ENCODE assay signal across 9 mouse cellular contexts in the genomic region with DNA sequence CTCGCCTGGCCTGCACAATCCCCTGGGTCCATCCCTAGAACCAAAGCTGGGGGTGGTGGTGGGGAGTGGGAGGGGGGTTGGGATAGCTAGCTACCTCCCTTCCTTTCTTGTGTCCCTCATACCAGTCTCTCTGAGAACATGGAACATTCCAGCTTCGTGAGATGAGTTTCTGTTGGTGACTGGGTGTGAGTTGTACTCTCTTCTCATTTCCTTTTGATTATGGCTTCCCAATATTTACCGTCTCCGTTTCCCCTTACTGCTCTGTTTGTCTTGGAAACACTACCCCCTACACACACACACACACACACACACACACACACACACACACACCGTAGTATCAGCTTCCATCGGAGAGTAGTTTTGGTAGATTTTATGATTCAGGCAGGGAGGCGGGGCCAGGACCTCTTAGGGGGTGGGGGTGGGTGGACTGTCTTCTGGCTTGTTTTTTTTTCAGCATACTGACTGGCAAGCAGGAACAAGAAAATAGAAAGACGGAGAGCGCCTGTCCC.
DNase-seq lines count a peak whose midpoint lies in the region; ATAC-seq and TF ChIP-seq lines count a peak whose summit lies in the region.
"Had no signal": no experiment of that assay in that cellular context is flagged by ENCODE, and none has a peak within 500 bp of the region (broad histone marks: within the 10 kb centered on the region; RNA-seq: fewer than 3 reads in every experiment).

No protein-coding gene starts in this region.

- intact Hi-C loops in heart, postnatal 25 days (cut with DNase I) = no loop called here

- peaks cover 69% of the 10 kb centered on the region for H3K4me1 ChIP-seq in heart, embryonic 11.5 days (ENCODE audit: control insufficient read depth, insufficient read depth, low read length)
- H3K4me1 ChIP-seq in heart, embryonic 16.5 days (ENCODE audit: control insufficient read depth, insufficient read depth, low read length) = peaks cover 65% of the 10 kb centered on the region
- peaks cover 74% of the 10 kb centered on the region for H3K4me1 ChIP-seq in liver, embryonic 15.5 days (replicated peaks)
- H3K4me1 ChIP-seq in thymus, adult 2 months (replicated peaks; ENCODE audit: control insufficient read depth, insufficient read depth, low read length) = no peaks in the 10 kb centered on the region

- peak overlapping the region; percentile 94 for H3K27ac ChIP-seq in heart, embryonic 11.5 days (ENCODE audit: low read depth, low read length)
- peak overlapping the region; percentile 86 for H3K27ac ChIP-seq in heart, embryonic 16.5 days (ENCODE audit: low read length)
- peak overlapping the region; percentile 95 for H3K27ac ChIP-seq in liver, embryonic 15.5 days (replicated peaks)
- H3K27ac ChIP-seq in thymus, adult 2 months (ENCODE audit: control insufficient read depth, insufficient read depth, low read length) = no peak overlapping the region

- H3K9me3 ChIP-seq in heart, embryonic 11.5 days (replicated peaks; ENCODE audit: control insufficient read depth, low read length) = no peaks in the 10 kb centered on the region
- no peaks in the 10 kb centered on the region for H3K9me3 ChIP-seq in heart, embryonic 16.5 days (replicated peaks; ENCODE audit: control insufficient read depth, low read length)
- H3K9me3 ChIP-seq in liver, embryonic 15.5 days (replicated peaks) = no peaks in the 10 kb centered on the region

- H3K4me3 ChIP-seq in heart, embryonic 11.5 days (ENCODE audit: low read depth, low read length) = no peak overlapping the region
- no peak overlapping the region for H3K4me3 ChIP-seq in heart, embryonic 16.5 days (ENCODE audit: low read length)
- peak overlapping the region; percentile 36 for H3K4me3 ChIP-seq in liver, embryonic 15.5 days (replicated peaks)
- H3K4me3 ChIP-seq in thymus, adult 2 months (ENCODE audit: control insufficient read depth, insufficient read depth, low read length) = no peak overlapping the region
- H3K4me3 ChIP-seq: megakaryocyte, embryonic 14.5 days had no signal

- H3K36me3 ChIP-seq in heart, embryonic 11.5 days (ENCODE audit: control insufficient read depth, insufficient read depth, low read length) = peaks cover 11% of the 10 kb centered on the region
- peaks cover 11% of the 10 kb centered on the region; the same call in 1 of the 2 replicates for H3K36me3 ChIP-seq in heart, embryonic 16.5 days (ENCODE audit: control insufficient read depth, insufficient read depth)
- 0 out of 2 replicates have a peak, but pooled peaks cover 30% of the 10 kb centered on the region for H3K36me3 ChIP-seq in liver, embryonic 15.5 days (replicated peaks)
- no peaks in the 10 kb centered on the region for H3K36me3 ChIP-seq in thymus, adult 2 months (ENCODE audit: control insufficient read depth, insufficient read depth, low read length)

- H3K9ac ChIP-seq in heart, embryonic 11.5 days (ENCODE audit: low read depth, low read length) = peak overlapping the region; percentile 44
- H3K9ac ChIP-seq in heart, embryonic 16.5 days (ENCODE audit: low read length) = 0 out of 2 replicates have a peak overlapping the region, but pooled peaks have one; percentile 3
- H3K9ac ChIP-seq in liver, embryonic 15.5 days = peak overlapping the region; percentile 25; the same call in 1 of the 2 replicates

- ATAC-seq in heart, embryonic 11.5 days (replicated peaks; ENCODE audit: insufficient number of reproducible peaks, low FRiP score, low TSS enrichment) = peak; percentile 24
- peak; percentile 2; the same call in 1 of the 2 replicates for ATAC-seq in heart, embryonic 16.5 days (replicated peaks; ENCODE audit: extremely low read depth, insufficient read depth, low FRiP score)
- no peak; the same call in 1 of the 2 replicates for ATAC-seq in liver, embryonic 15.5 days (ENCODE audit: insufficient read depth)

- peak overlapping the region; percentile 54 for H3K4me2 ChIP-seq in heart, embryonic 11.5 days
- H3K4me2 ChIP-seq in heart, embryonic 16.5 days (ENCODE audit: low read depth, low read length) = peak overlapping the region; percentile 57
- H3K4me2 ChIP-seq in liver, embryonic 15.5 days = peak overlapping the region; percentile 66

- no peak for TF ChIP-seq CTCF in brain, embryonic 14.5 days (IDR thresholded peaks at IDR 0.05; ENCODE audit: borderline replicate concordance, extremely low read depth, insufficient read depth, insufficient read length)
- TF ChIP-seq CTCF in thymus, adult 2 months (IDR thresholded peaks at IDR 0.05; ENCODE audit: borderline replicate concordance, control insufficient read depth, extremely low read depth, insufficient read depth, low read length, poor library complexity) = no peak

- no peak for TF ChIP-seq POLR2A in brain, embryonic 14.5 days (IDR thresholded peaks at IDR 0.05; ENCODE audit: borderline replicate concordance, extremely low read depth, insufficient read depth, insufficient read length, poor library complexity, severe bottlenecking)
- TF ChIP-seq POLR2A in thymus, adult 2 months (IDR thresholded peaks at IDR 0.05; ENCODE audit: control insufficient read depth, extremely low read depth, insufficient read depth, low read length, poor library complexity) = no peak

- DNase-seq in heart, postnatal 25 days (ENCODE audit: low spot score) = no peak
- DNase-seq in brain, embryonic 14.5 days (ENCODE audit: low read depth) = peak; percentile 31
- DNase-seq in retina, embryonic 14.5 days (ENCODE audit: low spot score) = no peak
- DNase-seq in urinary bladder, postnatal 4 days (ENCODE audit: low spot score in 2 of 2) = no peak
- no peak for DNase-seq in thymus, adult 2 months

- WGBS in heart, embryonic 11.5 days (ENCODE audit: insufficient replicate concordance) = 17% methylated on average over 9 of the region's 9 CpGs
- 21% methylated on average over 9 of the region's 9 CpGs for WGBS in heart, embryonic 16.5 days
- 35% methylated on average over 9 of the region's 9 CpGs for WGBS in liver, embryonic 15.5 days (ENCODE audit: insufficient replicate concordance)
- 95% methylated on average over 9 of the region's 9 CpGs for WGBS in thymus, adult 2 months

- no peaks in the 10 kb centered on the region for H3K27me3 ChIP-seq in heart, embryonic 11.5 days (ENCODE audit: control insufficient read depth, insufficient read depth, low read length)
- no peaks in the 10 kb centered on the region for H3K27me3 ChIP-seq in heart, embryonic 16.5 days (ENCODE audit: control insufficient read depth, insufficient read depth, low read length)
- no peaks in the 10 kb centered on the region for H3K27me3 ChIP-seq in liver, embryonic 15.5 days
- H3K27me3 ChIP-seq in thymus, adult 2 months (ENCODE audit: control insufficient read depth, insufficient read depth, low read length) = no peaks in the 10 kb centered on the region
